Mouse (Mus musculus) CH12.LX (cell line): ENCODE results near the gene Slc44a5. TPM values are rescaled to one million over a fixed set of nuclear protein-coding genes. Genes with fewer than 3 reads are reported as not detected.
"Not testable (repeated sequence)": the region's sequence is repeated elsewhere in the genome, so short reads cannot be mapped to it uniquely, and the experiment has no call there.

Experiments
- DNase-seq: peaks from one replicate; pipeline ENCODE4 v3.0.0-alpha.2; 2013; ENCODE audit errors: extremely low read depth
- H3K27ac ChIP-seq: 2 replicates; pipeline ENCODE4 v1.5.1; 2012; ENCODE audit warnings: low read depth, mild to moderate bottlenecking, control low read depth, moderate library complexity; ENCODE audit not compliant: insufficient read depth
- H3K27me3 ChIP-seq: replicated peaks from 2 replicates; pipeline ENCODE3; 2012; ENCODE audit warnings: inconsistent platforms
- H3K36me3 ChIP-seq, 2 experiments: replicated peaks in 1 of 2; 2 replicates each; pipeline versions ENCODE3 to v1.6.1; 2012; ENCODE audit warnings: inconsistent platforms in 1 of 2, low read length in 1 of 2, mild to moderate bottlenecking in 1 of 2, mixed read lengths in 1 of 2, moderate library complexity in 1 of 2; ENCODE audit not compliant: control insufficient read depth in 1 of 2, insufficient read depth in 1 of 2
- H3K4me1 ChIP-seq, 2 experiments: 2 replicates each; pipeline ENCODE4 v1.6.1; 2012; ENCODE audit warnings: inconsistent platforms in 1 of 2, moderate library complexity in 1 of 2; ENCODE audit not compliant: insufficient read depth in 2 of 2, control insufficient read depth in 1 of 2
- H3K4me2 ChIP-seq: 2 replicates; pipeline ENCODE4 v1.6.1; 2012; ENCODE audit warnings: low read depth, mild to moderate bottlenecking, control low read depth; ENCODE audit not compliant: poor library complexity, insufficient read depth, severe bottlenecking
- H3K4me3 ChIP-seq, 3 experiments: fragments of 150-350 bp in 1 of 3; sonication (generic) in 1 of 3; replicated peaks in 1 of 3; 2 replicates each; pipeline versions ENCODE3 to v1.5.1; 2011 to 2012; ENCODE audit warnings: low read depth in 2 of 3, low read length in 2 of 3, mild to moderate bottlenecking in 2 of 3, moderate library complexity in 2 of 3, control low read depth in 1 of 3, improper control_type of control experiment in 1 of 3, inconsistent platforms in 1 of 3, mixed read lengths in 1 of 3; ENCODE audit not compliant: poor library complexity in 1 of 3
- H3K79me2 ChIP-seq: replicated peaks from 2 replicates; pipeline ENCODE4 v1.6.1; 2012; ENCODE audit warnings: mild to moderate bottlenecking, moderate library complexity; ENCODE audit not compliant: control insufficient read depth, poor library complexity, insufficient read depth, severe bottlenecking; ENCODE audit errors: extremely low read depth
- H3K9ac ChIP-seq: 2 replicates; pipeline ENCODE4 v1.6.1; 2012; ENCODE audit warnings: low read depth, mild to moderate bottlenecking, control low read depth, moderate library complexity; ENCODE audit not compliant: insufficient read depth
- H3K9me3 ChIP-seq: replicated peaks from 2 replicates; pipeline ENCODE3; 2012; ENCODE audit warnings: low read length, inconsistent platforms, mixed read lengths
- BHLHE40 ChIP-seq: IDR thresholded peaks from 2 replicates; pipeline ENCODE4 v1.6.1; 2011; ENCODE audit warnings: mild to moderate bottlenecking, low read depth, low read length, improper control_type of control experiment
- CHD1 ChIP-seq: IDR thresholded peaks from 2 replicates; pipeline ENCODE4 v1.6.1; 2012; ENCODE audit warnings: low read depth, low read length, improper control_type of control experiment, inconsistent platforms
- CHD2 ChIP-seq: IDR thresholded peaks from 2 replicates; pipeline ENCODE4 v1.6.1; 2011; ENCODE audit warnings: low read length, improper control_type of control experiment
- CTCF ChIP-seq, 2 experiments: IDR thresholded peaks in 1 of 2; conservative IDR thresholded peaks in 1 of 2; 2 replicates each; pipeline ENCODE4 v1.5.1; 2011 to 2012; ENCODE audit warnings: low read depth in 2 of 2, low read length in 2 of 2, improper control_type of control experiment in 1 of 2, inconsistent platforms in 1 of 2, mild to moderate bottlenecking in 1 of 2, moderate library complexity in 1 of 2
- EP300 ChIP-seq: IDR thresholded peaks from 2 replicates; pipeline ENCODE4 v1.6.1; 2011; ENCODE audit warnings: low read length, improper control_type of control experiment
- GABPA ChIP-seq: IDR thresholded peaks from 2 replicates; pipeline ENCODE4 v1.6.1; 2012; ENCODE audit warnings: low read depth, low read length, improper control_type of control experiment, inconsistent platforms; ENCODE audit not compliant: insufficient replicate concordance
- JUND ChIP-seq: conservative IDR thresholded peaks from 2 replicates; pipeline ENCODE4 v1.6.1; 2011; ENCODE audit warnings: low read depth, low read length, improper control_type of control experiment
- KAT2A ChIP-seq: IDR thresholded peaks from 2 replicates; pipeline ENCODE4 v1.6.1; 2012; ENCODE audit warnings: low read length, improper control_type of control experiment, inconsistent platforms; ENCODE audit not compliant: insufficient replicate concordance
- MAFK ChIP-seq: IDR thresholded peaks from 2 replicates; pipeline ENCODE4 v1.6.1; 2011; ENCODE audit warnings: low read length, improper control_type of control experiment; ENCODE audit not compliant: insufficient replicate concordance
- MAX ChIP-seq: IDR thresholded peaks from 2 replicates; pipeline ENCODE4 v1.6.1; 2011; ENCODE audit warnings: low read length, improper control_type of control experiment
- MAZ ChIP-seq: IDR thresholded peaks from 2 replicates; pipeline ENCODE4 v1.6.1; 2012; ENCODE audit warnings: low read depth, mild to moderate bottlenecking, inconsistent platforms, low read length, improper control_type of control experiment, moderate library complexity
- MEF2A ChIP-seq: IDR thresholded peaks from 2 replicates; pipeline ENCODE4 v1.6.1; 2014; ENCODE audit warnings: low read depth, mild to moderate bottlenecking, inconsistent platforms, low read length, improper control_type of control experiment, borderline replicate concordance
- PAX5 ChIP-seq: IDR thresholded peaks from 2 replicates; pipeline ENCODE4 v1.6.1; 2012; ENCODE audit warnings: low read length, inconsistent platforms, mixed read lengths
- POLR2AphosphoS2 ChIP-seq: IDR thresholded peaks from 2 replicates; pipeline ENCODE4 v1.6.1; 2011; ENCODE audit warnings: low read depth, low read length, improper control_type of control experiment
- RCOR1 ChIP-seq: conservative IDR thresholded peaks from 2 replicates; pipeline ENCODE4 v1.6.1; 2012; ENCODE audit warnings: low read depth, mild to moderate bottlenecking, inconsistent platforms, low read length, improper control_type of control experiment
- SMC3 ChIP-seq: IDR thresholded peaks from 2 replicates; pipeline ENCODE4 v1.6.1; 2011; ENCODE audit warnings: low read depth, low read length, improper control_type of control experiment
- UBTF ChIP-seq: IDR thresholded peaks from 2 replicates; pipeline ENCODE4 v1.6.1; 2012; ENCODE audit warnings: low read depth, mild to moderate bottlenecking, inconsistent platforms, low read length, improper control_type of control experiment, moderate library complexity
- USF1 ChIP-seq: IDR thresholded peaks from 2 replicates; pipeline ENCODE4 v1.6.1; 2014; ENCODE audit warnings: low read depth, mild to moderate bottlenecking, inconsistent platforms, low read length, improper control_type of control experiment
- ZC3H11A ChIP-seq: IDR thresholded peaks from 2 replicates; pipeline ENCODE4 v1.6.1; 2012; ENCODE audit warnings: low read depth, mild to moderate bottlenecking, inconsistent platforms, low read length, improper control_type of control experiment
- ZMIZ1 ChIP-seq: IDR thresholded peaks from 2 replicates; pipeline ENCODE4 v1.6.1; 2012; ENCODE audit warnings: low read depth, mild to moderate bottlenecking, inconsistent platforms, low read length, improper control_type of control experiment
- ZNF384 ChIP-seq: IDR thresholded peaks from 2 replicates; pipeline ENCODE4 v1.6.1; 2012; ENCODE audit warnings: low read depth, low read length, improper control_type of control experiment, inconsistent platforms
- dilution Hi-C: fragments of 300-500 bp; cut with MboI; formaldehyde crosslinking; loops from 2 replicates; pipeline ENCODE4 v1.14.3; 2020; ENCODE audit warnings: low sequenced_read_pairs; ENCODE audit not compliant: extremely low pct_unique_long_range_greater_than_20kb, extremely low pct_ligation_motif_present
- in situ Hi-C: fragments of 300-500 bp; cut with MboI; formaldehyde crosslinking; loops from 3 replicates; pipeline ENCODE4 v1.14.3; 2019; ENCODE audit warnings: low sequenced_read_pairs, low pct_ligation_motif_present, low pct_unique_long_range_greater_than_20kb, mixed read lengths
- polyA plus RNA-seq: library from polyadenylated mRNA; unstranded; fragments of >175 nt; gene quantifications from 2 replicates; pipeline ENCODE4 v1.2.1, GENCODE M21; 2012; ENCODE audit warnings: low read depth; ENCODE audit not compliant: insufficient read length
- total RNA-seq, 2 experiments: library from RNA; depleted of rRNA; stranded (reverse); fragments of 300-350 nt in 1 of 2; fragments of >200 nt in 1 of 2; gene quantifications; 2 replicates each; pipeline ENCODE4 v1.2.3; 2012 to 2014

The Slc44a5 gene
- total and polyA plus RNA-seq, 3 experiments = not detected

DNA sequence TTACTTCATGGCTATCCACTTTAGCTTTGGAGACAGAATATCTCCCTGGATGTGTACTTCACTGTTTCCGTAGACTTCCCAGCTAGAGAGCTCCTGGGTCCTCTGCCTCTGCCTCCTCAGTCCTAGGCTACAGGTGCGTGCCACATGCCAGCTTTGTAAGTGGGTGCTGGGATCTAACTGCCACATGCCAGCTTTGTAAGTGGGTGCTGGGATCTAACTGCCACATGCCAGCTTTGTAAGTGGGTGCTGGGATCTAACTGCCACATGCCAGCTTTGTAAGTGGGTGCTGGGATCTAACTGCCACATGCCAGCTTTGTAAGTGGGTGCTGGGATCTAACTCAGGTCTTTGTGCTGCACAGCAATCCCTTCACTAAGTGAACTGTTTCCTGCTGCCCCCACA is 281.0 kb downstream of the Slc44a5 start:
- DNase-seq, H3K27ac ChIP-seq, H3K9me3 ChIP-seq, H3K79me2 ChIP-seq, H3K27me3 ChIP-seq, in situ Hi-C loops, H3K4me2 ChIP-seq, dilution Hi-C loops, H3K36me3 ChIP-seq, H3K4me1 ChIP-seq, H3K4me3 ChIP-seq, H3K9ac ChIP-seq: not testable (repeated sequence)

DNA sequence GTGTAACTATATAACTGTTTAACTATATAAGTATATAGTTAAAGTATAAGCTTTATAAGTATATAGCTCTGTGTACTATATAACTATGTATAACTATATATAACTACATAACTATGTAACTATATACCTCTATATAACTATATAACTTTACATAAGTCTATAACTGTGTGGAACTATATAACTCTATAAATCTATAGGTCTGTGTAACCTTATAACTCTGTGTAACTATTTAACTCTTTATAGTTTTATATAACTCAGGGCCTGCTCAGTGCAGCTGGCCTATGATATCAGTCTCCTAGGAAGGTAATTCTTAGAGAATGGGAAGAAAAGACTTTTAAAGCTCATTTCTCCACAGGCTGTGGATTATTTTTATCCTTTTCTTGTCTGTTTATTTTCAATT is 284.1 kb downstream of the Slc44a5 start:
- in situ Hi-C loops = no loop called here
- H3K4me1 ChIP-seq = no peaks in the 10 kb centered on the region

DNA sequence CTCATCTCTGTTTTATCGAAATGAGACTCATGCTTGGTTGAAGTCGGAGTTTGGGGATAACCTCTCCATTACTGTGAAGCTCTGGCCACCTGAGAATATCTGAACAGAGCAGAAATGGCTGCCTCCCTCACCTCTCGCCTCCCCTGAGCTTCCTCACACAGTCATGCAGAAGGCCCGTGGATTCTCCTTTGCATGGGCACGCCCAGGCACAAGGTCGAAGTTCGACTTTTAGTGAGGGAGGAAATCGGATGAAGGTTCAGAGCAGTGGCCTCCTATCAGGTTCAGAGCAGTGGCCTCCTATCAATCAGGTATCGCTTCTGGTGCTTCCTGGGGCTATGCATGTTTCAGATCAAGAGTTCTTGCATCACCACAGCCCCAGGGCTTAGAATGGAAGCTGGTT is 295.1 kb downstream of the Slc44a5 start:
- Histone ChIP-seq H3K79me2 (no peaks in the 10 kb centered on the region), H3K9me3 (no peaks in the 10 kb centered on the region), H3K9ac (no peak overlapping the region), H3K27me3 (no peaks in the 10 kb centered on the region), H3K4me1 (peaks cover 0 to 8% of the 10 kb centered on the region in 2 experiments; a peak in 2 of 4 replicates), H3K27ac (no peak overlapping the region), H3K4me2 (no peak overlapping the region), H3K4me3 (no peak overlapping the region), H3K36me3 (no peaks in the 10 kb centered on the region)
- in situ Hi-C loops = no loop called here
- dilution Hi-C loops = no loop called here
- no peak for DNase-seq
- TF ChIP-seq MEF2A (no peak), USF1 (no peak), ZC3H11A (no peak), MAX (no peak), UBTF (no peak), MAZ (no peak), SMC3 (no peak), RCOR1 (no peak), POLR2AphosphoS2 (no peak), JUND (no peak), GABPA (no peak), BHLHE40 (no peak), CTCF (conservative IDR thresholded peaks at IDR 0.05 in 1 of 2, IDR thresholded peaks at IDR 0.05 in 1 of 2; ENCODE audit: low read depth in 2 of 2, low read length in 2 of 2) (no peak)

More for the DNA sequence above, 284.1 kb downstream of the Slc44a5 start:
- no peaks in the 10 kb centered on the region for H3K9me3 ChIP-seq
- no peak for DNase-seq
- no peak overlapping the region for H3K4me3 ChIP-seq
- H3K27me3 ChIP-seq = no peaks in the 10 kb centered on the region
- dilution Hi-C loops = no loop called here
- H3K79me2 ChIP-seq = no peaks in the 10 kb centered on the region
- H3K27ac ChIP-seq = no peak overlapping the region
- TF ChIP-seq ZNF384 (no peak), ZC3H11A (no peak), PAX5 (no peak), CHD2 (no peak), EP300 (no peak), KAT2A (no peak), CHD1 (no peak), MAFK (no peak), MAX (no peak), ZMIZ1 (no peak), MAZ (no peak)
- no peak overlapping the region for H3K9ac ChIP-seq
- H3K36me3 ChIP-seq = no peaks in the 10 kb centered on the region
- no peak overlapping the region for H3K4me2 ChIP-seq
